Mouse (Mus musculus) thymus, adult 18-20 months (tissue): ENCODE measurements around the gene Cacna1e.

ENCODE experiments used
- DNase-seq, 2 experiments: peaks; one replicate each; pipeline ENCODE4 v3.0.0; 2022; ENCODE audit warnings: mixed read lengths in 2 of 2

The Cacna1e gene

DNA sequence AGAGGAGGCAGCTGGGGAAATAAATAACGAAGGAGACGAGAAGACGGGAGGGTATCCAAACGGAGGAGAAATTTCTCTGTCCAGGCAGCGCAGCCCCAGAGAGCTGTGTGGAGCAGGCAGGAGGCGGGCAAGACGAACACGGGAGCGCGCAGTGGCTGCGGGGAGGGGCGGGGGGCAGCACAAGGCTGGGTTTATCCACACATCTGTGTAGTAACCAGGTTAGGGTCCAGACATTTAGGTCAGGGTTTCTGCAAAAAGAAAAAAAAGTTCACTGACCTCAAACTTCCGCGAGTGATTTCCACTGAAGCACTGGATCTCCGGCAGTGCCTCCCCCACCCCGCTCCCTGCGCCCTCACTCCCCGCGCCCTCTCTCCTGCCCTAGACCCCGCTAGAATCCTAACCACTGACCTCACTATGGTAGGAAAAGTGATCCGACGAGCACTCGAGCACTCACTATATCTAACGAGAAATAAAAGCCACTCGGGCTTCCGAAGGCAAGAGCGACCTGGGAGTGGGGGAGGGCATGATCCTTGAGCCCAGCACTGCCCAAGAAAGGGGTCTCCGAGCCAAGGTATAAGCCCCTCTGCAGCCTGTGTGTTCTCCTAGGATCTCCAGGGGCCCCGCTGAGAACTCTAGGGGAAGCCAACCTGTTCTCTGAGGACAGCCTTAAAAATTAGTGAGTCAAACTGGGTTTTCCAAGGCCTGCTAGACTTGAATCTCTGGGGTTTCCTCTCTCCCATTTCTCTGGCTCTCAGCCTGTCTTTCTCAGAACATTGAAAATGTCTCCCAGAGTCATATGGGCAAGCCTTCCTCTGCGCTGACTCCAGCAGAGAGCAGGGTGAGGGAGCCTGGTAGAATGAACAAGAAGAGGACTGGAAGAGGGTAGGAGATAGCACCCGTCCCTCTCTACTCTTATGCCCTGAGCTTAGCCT lies at the start of gene Cacna1e:
Cacna1e (minus strand) TSS at position 227 of the 932 bp plus-strand sequence.
- no peak for DNase-seq

DNA sequence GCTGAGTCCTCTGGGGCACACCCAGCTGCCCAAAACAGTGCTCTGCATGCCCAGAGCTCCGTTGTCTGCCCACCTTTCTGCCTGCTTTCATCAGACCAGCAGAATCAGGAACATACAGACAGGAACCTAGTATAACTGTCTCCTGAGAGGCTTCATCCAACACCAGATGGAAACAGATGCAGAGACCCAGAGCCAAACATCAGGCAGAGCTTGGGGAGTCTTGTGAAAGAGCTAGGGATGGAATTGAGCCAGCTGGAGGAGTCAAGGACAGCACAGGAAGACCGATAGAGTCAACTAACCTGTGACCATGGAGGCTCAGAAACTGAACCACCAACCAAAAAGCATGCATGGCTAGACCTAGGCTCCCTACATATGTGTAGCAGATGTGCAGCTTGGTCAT lies 34.1 kb upstream of the Cacna1e start:
- no peak for DNase-seq

DNA sequence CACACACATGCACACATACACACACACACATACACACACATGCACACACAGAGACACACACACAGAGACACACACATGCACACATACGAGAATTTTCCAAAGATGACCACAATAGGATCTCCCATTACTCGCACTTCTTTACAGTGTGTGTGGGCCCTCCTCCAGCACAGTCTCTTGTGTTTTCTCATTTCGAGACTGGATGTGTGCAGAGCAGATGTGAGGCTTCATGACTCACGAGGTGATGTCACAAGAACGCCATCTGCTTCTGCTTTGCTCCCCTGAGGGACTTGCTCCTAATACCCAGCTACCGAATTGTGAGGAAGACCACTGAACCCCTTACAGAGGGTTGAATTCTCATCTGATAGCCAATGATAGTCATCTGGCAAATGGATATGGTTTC lies 33.1 kb upstream of the Cacna1e start:
- DNase-seq: no peak

DNA sequence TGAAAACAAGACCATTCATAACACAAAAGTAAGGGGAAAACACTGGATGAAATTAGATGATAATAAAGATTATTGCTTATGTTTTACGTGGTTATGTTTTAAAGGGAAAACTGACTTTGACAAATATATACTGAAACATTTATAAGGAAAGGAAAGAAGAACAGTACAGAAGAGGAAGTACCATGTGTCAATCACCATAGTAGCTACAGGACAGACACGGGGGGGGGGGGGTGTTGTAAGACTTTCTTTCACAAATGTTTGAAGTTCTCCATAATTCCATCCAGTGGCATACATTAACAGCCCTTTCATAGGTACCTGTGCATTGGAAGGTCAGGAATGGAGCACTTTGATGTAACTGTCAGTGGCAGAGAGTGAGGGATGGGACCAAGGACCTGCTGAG lies 25.3 kb upstream of the Cacna1e start:
- no peak for DNase-seq

DNA sequence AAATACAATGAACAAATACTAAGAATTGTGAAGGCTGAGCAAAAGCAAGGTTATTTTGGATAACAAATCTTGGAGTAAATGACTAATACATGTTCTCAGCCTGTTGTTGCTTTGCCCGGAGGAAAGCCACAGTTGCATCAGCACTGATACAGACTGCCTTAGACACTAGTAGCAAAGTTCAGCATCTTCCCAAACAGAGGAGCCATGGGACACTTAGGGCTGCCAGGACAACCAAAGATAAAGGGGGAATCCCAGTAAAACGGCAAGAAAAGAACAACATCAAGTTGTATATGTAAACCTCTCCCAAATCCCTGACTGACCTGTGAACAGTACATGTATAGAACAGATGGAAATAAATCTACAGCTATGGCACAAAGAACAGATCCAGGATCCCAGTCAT lies 13.1 kb upstream of the Cacna1e start:
- no peak for DNase-seq

DNA sequence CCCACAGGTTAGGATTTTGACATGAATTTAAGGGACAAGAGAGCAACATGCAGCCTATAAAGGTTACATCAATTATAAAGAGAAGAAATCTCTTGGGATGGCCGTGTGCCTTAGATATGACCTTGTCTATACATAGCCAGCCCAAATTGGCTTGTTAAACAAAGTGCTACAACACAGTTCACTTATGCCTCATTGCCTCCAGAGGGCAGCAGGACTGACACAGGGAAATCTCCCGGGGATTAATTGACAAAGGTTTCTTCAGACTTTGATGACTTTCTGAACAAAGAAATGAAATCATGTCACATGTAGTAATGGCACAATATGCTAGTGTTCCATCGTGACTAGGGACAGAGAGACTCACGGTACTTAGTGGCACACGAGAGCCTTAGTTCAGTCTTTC lies 5.9 kb upstream of the Cacna1e start:
- DNase-seq: no peak

DNA sequence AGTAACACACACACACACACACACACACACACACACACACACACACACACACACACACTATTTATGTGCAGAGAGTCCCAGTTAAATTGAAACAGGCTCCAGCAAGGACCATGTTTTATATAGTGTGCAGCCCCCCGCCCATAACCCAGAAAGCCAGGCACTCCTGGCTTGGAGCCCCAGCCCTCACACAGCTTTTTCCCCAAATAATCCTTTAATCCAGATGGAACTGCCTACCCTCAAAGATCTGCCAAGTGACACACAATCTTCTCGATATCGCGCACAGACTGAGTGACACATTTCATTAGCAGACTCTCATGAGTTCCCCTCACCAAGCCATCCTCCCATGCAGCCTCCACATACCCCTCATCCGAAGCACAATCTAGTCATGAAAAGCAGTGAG lies 4.2 kb upstream of the Cacna1e start:
- no peak for DNase-seq

DNA sequence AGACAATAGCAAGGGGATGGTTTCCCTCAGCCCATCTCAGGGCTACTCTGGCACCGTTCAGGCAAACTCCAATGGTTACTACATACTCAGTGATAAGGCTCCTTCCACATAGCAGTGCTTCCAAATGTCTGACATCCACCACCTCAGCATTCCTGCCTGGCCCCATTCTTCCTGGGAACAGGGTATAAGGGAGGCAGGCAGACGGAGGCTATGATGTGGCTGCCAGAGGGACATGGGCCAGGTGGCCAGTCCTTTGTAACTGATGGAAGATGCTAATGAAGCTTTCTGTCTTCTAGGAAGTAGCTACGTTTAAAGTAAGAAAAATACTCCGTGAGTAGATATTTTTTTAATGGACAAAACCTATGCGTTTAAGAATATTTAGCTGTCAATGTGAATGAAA lies 3.7 kb upstream of the Cacna1e start:
- no peak for DNase-seq

DNA sequence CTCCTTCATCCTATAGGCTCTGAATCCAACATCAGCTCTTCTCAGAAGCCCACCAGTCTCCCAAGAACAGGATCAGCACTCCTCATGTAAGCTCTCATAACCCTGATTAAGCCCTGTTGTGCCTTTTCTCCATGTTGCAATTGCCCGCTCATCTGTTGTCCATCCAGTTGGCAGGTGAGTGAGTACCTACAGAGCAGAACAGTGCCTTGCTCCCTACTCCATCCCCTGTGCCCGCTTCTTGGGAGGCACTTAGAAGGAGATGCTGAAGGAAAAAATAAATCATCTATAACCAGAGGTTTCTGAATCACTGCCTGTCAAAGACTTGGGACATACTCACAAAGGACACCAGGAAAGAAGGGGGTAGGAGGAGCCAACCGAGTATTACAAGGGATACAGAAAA lies 3.2 kb upstream of the Cacna1e start:
- DNase-seq: no peak

DNA sequence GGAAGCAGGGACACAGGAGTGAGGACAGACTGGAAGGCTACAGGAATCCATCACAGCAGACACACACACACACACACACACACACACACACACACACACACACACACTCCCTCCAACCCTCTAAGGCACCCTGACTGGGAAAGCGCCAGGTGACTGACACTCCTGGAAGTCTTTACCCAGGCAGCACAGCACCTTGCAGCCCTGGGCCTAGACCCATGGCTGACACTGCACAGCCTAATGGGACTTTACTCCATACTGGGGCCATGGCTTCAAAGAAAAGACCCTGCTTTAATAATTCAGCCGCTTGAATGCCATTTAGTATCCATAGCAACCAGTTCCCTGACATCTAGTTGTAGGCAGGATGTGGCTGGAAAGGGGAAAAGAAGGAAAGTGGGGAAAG lies 2.3 kb upstream of the Cacna1e start:
- DNase-seq: no peak

DNA sequence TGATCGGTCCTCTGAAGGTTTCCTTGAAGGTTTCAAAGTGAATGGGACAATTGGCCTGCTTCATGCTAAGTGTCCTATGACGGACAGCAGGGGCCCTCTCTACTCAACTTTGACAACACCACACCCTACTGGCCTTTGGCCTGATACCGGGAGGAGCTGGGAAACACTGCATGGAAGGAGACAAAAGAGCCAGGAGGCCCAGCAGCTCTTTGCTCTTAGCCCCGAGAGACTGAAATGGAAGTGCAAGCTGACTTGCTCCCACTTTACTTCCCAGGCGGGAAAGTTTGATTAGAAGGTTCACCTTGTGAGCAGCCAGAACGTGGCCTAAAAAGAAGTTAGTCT lies 877 bp upstream of the Cacna1e start:
- no peak for DNase-seq

DNA sequence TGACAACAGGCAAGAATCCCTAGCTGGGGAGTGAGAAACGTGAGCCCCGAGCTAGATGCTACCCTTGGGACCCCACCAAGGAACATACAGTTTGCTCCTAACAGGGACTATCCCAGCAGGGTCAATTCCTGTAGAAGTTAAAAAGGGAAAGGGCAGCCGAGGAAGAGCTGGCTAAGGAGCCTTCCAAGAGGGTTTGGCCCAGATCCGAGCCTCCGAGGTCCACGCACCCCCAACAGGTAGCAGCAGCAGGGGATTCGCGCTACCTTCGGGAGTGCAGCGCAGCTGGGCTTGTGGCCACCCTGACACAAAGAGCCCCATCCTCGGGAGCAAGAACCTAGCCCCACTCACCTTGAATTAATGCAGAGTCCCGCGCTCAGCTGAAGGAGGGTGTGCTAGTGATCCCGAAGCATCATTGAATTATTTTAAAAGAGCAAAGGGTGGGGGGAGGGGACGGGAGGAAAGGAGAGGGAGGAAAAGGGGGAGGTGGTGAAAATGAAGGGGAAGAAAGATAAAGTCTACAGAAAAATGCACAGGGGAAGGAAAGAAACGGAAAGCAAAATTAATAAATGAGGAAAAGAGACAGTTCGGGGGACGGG lies 607 bp downstream of the Cacna1e start:
- no peak for DNase-seq

DNA sequence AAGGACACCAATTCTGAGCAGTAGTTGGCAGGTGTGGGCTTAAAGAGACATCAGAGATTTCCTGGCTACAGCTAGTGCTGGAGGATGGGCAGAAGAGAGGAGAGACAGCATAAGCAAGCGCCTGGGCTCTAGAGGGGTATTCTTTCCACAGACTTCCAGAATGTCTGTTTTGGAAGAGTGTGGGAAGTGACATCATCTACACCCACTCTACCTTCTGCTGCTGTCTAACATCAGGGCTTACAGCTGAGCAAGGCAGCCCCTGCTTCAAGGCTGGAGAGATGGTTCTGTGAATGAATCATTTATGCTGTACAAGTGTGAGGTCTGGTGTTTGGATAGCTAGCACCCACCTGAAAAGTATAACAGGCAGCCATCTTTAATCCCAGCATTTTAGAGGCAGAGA lies 18.3 kb downstream of the Cacna1e start:
- no peak for DNase-seq

DNA sequence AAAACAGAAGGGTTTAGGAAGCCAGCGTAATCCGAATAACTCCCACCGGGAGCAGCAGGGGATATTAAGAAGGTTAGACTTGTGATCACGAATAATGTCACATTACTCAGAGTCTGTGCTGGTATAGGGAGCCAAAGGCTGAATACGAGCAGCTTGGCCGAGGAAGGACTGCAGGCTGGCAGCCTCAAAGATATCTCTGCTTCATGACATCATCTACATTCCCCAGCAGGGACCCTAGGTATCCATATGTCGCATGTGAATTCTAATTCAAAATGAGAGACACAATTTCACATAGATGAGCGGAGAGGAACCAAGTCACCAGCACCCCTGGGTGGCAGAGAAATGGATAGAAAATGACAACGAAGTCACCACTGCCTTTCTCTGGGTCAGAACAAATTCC lies 22.9 kb downstream of the Cacna1e start:
- no peak for DNase-seq

DNA sequence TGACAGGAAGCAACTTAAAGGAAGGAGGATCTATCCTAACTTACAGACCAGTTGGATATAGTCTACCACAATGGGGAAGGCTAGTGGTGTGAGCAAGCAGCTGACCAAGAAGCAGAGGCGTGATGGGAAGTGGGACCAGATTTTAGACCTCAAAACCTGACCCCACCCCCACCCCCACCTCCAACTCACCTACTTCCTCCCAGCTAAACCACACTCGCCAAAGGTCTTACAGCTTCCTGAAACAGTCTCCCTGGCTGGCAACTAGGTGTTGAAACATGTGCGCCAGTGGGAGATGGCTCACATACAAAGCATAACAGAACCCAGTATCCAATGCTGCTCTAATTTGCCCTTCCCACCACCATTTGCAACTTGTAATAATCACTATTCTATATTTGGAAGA lies 29.7 kb downstream of the Cacna1e start:
- no peak for DNase-seq

DNA sequence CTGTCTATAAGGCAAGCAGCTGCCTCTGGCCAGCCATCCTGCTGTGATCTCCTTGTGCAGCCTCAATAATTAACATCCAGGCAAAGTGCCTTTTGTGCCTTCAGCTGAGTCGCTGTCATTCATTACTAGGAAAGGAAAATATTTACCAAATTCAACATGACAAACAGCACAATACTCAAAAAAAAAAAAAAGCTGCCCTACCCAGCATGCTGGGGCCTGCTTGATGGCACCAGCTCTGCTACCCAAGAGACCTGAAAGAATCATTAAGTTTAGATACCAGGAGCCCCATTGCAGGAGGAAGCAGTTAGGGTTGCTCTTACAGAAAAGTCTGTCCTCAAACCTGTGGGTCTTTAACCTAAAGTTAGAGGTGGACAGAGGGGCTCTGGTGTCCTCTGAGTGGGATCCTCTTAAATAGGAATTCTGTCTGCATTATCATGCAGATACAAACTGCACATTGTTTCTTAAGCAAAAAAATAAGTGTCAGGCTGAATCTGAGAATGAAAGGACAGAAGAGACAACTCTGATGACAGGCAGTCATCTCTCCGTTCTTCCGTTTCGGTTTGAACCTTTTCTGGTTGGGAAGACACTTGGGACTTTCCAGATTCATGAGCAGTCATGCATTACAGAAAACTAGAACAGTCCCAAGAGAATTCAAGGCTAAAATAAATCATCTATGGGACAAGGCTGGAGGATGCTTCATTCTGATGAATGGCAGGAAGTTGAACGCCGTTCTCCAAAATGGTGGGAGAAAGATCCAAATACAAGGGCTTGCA lies 33.6 kb downstream of the Cacna1e start:
- DNase-seq: no peak

DNA sequence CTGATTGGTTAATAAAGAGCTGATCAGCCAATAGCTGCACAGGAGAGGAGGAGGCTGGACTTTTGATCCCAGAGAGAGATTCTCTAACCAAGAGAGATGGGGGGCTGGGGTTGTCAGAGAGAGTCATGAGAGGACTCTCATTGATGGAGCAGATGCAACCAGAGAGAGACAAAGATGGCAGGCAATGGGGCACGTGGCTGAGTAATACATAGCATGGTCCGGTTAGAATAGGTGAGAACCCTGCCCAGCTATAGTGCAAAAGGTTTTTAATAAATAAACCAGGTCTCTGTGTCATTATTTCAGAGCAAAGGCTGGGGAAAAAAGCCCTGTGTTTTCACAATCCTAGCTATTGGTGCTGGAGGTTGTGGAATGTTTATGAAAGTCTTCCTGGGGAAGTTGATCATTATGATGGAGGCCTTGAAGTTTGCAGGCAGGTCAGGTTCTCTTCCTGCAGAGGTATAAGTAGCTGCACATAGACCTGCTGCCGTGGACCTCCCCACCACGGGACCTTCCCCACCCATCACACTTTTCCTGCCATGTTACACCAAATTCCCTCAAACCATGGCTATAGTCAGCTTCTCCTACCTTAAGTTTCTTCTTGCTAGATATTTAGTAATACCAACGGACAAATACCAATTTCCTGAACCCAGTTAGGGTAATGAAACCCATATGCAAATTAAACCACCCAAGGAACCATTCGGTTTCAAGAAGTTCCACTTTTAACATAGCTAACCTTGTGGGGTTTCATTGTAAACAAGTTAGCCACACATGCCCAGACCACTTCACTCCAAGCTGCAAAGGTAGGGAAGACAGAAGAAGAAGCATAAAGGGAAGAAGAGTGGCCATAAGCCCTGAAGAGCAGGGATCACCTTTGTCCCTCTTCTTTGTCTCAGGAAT lies 35.4 kb downstream of the Cacna1e start:
- DNase-seq: no peak

DNA sequence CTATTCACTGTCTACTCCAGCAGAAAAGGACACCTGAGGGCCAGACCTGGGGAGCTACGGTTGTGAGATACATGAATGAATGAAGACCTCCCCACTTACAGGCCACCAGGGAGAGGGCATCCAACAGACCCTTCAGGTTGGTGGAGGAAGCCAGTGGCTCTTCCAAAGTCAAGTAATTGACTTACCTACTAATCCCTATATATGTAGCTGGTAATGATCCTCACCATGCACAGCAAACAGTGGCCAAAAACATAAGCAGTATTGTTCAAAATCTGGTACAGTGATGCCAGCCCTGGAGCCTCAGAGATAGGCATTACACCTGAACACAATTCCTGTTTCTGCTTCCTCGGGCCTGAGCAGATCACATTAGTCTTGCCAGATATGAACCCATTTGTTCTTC lies 37.4 kb downstream of the Cacna1e start:
- DNase-seq: no peak

DNA sequence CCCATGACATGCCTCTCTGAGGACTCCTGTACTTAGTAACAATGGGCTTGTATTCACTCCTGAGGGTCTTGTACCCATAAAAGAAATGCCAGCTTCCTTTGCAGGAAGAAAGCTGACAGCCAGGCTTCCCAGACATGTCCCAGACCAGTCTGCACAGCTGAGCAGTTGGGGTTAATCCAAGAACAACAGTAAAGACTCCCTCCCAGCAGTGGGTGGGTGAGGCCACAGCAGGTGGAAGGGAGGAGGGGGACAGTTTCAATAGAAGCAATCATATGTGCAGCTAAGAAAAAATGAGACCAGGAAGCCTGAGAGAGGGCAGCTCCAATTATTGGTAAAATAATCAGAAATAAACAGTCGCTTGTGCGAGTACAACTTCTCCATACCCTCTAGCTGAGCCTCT lies 40.9 kb downstream of the Cacna1e start:
- no peak for DNase-seq

DNA sequence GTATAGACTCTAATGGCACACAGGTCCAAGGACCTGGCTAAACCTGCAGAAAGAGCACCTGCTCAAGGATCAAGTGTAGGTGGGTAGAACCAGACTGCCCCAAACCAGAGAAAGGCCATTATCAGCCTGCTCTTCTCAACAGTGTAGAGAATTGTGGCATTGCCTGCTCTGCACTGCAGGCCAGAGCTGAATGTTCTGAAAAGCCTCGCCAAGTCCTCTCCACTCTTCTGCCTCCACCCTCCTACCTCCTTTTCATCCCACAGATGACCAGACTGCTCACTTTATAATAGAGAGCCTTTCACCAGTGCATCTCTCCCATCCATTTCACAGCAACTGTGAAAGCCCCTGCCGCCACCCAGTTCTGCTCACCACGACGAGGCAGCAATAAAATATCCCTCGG lies 42.0 kb downstream of the Cacna1e start:
- no peak for DNase-seq

DNA sequence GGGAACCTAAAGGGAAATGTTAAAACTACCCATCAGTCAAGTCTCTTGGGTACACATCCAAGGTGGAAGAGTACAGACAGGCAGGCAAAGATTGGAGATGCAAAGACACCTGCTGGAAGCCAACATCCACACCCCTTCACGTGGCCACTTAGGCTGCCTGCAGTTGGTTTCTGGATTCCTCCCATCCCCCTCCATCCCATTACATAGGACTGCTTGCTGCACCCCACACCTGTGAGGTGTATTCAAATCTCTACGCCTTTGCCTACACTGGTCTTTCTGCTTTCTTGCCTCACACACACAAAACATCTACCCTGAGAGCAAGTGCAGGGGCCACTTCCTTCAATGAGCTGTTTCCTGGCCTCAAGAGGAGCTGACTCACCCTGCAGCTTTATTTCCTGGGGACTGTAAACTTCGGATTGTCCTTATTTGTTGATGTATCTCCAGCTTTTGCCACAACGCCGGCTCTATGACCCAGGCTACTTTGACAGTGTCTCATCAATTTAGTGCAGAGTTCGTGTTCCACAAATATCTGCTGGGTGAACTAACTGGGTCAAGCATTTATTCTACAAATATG lies 43.2 kb downstream of the Cacna1e start:
- no peak for DNase-seq

DNA sequence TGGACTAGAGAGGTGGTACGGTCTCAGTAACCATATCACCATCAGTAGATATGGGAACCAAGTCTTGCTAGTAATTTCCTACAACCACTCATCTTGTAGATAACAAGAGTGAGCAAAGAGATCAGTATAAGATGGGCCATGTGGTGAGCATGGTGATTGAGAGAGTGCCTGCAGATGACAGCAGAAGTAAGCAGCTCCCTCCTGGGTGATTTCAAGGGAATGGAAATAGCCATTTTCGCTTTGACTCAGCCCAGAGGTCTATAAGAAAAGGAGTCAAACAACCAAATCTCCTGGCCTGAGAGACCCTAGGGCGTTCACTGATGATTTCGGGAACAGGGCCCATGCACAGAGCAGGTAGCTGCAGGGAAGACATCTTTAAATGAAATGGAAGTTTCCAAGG lies 45.0 kb downstream of the Cacna1e start:
- no peak for DNase-seq

DNA sequence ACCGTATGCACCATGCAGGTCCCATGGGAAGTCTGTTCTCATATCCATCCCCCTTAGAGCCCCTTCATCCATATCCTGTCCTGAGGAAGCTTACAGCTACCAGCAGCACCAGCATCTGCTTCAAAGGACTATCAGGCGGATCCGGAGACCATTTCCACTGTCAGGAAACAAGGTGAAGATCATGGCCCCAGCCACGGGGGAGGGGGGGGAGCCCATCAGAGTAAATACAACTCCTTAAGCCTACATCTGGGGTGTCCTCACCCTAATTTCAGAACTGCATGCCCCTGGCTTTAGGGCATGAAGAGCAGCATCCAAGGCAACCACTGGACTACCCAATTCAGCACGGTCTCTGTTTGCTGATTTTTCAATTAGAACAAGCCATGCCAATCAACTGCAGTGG lies 47.8 kb downstream of the Cacna1e start:
- DNase-seq: no peak
